Mouse (Mus musculus) layer of hippocampus, adult 8-10 months (tissue): ENCODE data around the gene Vsir. TPM values are rescaled to one million over a fixed set of nuclear protein-coding genes. Genes with fewer than 3 reads are reported as not detected.

Experiments used
- total RNA-seq, 4 experiments: library from RNA; stranded (reverse); gene quantifications; 2 replicates each; pipeline ENCODE4 v1.2.4; 2022

The Vsir gene
- total RNA-seq, 4 experiments from 2014 or later: 17.5 to 84.6 (median 50.1) TPM

Other genes with a start within 250 kb of the Vsir start
- gene Spock2, start 240.6 kb upstream of the Vsir start, total RNA-seq: 100 to 1,000 TPM; 467 to 536 (median 508) TPM
- gene Chst3, start 127.6 kb upstream of the Vsir start, total RNA-seq: 1 to 10 TPM; 1.3 to 2.5 (median 1.8) TPM
- gene Psap, start 69.2 kb upstream of the Vsir start, total RNA-seq: 1,000 to 10,000 TPM; 1,389 to 1,663 (median 1,484) TPM
- under 1 TPM in 2 of 4 experiments, not detected in 2; 0.45 to 0.55 TPM for gene Gm17455, start 52.9 kb downstream of the Vsir start, total RNA-seq